Mouse (Mus musculus): ENCODE results near the gene Smim1. TPM values are rescaled to one million over a fixed set of nuclear protein-coding genes. Genes with fewer than 3 reads are reported as not detected.

Gene Smim1
- 87.8 and 114 TPM in 2 replicates for polyA plus RNA-seq (2012; rRNA removed)

DNA sequence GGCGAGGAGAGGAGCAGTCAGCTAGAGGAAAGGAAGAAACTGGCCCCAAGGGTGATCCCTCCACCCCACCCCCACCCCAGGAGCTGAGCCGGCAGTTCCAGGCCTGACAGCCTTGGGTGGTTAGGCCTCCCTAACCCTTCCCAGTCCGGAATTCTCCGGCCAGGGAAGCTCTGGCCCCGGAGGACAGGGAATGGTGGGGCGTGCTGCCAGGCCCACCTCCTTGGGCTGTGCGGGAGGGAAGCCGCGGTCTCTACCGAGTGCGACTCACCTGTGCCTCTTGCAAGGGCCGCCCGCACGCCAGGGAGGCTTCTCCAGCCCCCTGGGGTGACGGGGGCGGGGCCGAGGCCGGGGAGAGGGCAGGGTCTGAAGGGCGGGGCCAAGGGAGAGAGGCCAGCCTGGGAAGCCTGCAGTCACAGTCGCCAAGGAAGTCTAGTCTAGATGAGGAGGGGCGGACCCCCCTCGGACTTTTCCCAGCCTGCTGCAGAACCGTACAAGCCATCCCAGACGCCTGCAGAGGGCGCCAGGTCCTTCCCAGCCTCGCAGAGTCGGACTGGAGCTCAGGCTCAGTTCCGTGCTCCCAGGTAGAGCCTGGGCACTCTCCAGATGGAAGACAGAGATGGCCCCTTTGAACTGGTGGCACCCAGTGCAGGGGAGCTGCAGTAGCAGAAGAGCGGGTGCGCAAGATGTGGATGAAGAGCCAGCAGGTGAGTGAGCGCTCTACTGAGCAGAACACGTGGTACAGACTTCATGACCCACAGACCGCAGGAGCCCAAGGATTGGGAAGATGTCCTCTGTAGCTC lies at the start of gene Smim1:
Smim1 (minus strand) TSS at position 590 of the 800 bp plus-strand sequence.

GRCm38 (mm10) chr4:154042577-154042976 lies 16.5 kb upstream of the Smim1 start, which contains the start of gene Ccdc27:
Ccdc27 (minus strand) TSS chr4:154042677.

DNA sequence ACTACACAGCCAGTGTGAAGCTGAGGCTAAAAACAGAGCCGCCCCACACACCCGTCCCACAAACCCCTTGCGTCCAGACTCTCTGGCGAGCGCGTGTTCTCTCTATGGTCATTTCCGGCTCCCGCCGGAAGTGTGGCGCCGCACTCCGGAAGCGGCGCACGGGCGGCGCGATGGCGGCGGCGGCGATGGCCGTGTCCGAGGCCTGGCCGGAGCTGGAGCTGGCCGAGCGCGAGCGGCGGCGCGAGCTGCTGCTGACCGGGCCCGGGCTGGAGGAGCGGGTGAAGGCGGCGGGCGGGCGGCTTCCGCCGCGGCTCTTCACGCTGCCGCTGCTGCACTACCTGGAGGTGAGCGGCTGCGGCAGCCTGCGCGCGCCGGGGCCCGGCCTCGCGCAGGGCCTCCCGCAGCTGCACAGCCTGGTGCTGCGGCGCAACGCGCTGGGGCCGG lies 14.4 kb downstream of the Smim1 start, which contains the start of gene Lrrc47:
Lrrc47 (plus strand) TSS at position 86 of the 444 bp plus-strand sequence.

DNA sequence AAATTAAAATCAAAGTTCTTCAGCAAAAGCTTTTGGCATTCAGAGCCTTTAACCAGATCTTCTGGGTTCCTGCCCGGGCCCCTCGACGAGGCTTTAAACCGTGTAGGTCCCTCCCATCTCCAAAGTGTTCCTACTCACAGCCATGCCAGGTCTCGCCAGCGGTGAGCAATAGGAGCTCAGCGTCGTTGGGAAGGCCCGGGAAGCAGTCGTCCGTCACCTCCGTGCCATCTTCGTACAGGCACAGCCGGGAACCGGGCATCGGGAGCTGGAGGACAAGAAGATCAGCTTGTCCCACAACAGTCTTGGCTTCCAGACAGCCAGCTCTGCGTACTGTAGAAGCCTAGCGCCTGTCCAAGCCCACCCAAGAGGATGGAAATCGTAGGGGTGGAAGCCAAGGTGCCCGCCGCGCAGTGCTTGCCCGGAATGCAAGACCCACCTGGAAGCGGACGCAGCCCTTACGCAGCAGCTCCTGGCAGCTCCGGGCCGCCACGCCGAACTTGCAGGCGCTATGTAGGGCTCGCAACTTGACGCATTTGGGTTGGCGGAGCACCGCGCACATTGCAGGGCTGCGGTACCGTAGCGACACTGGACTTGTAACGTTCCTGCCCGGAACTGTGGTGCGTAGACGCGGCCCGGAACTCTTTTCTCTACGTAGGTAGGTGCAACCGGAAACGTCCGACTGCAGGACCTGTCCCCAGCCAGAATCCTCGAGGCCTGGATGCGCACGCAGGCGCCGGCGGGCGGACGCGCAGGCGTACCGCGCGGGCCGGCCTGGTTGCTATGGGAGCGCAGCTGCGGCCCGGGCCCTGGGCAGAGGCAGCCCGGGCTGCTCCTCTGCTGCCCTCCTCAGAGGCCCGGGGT lies 51.4 kb downstream of the Smim1 start, which contains the start of the genes Dffb and Cep104:
Dffb (minus strand) TSS at position 696 of the 861 bp plus-strand sequence.
Cep104 (plus strand) TSS at position 764 of the 861 bp plus-strand sequence.

Other genes starting within 250 kb of the Smim1 start
- 23.8 and 26.8 TPM in 2 replicates for gene A430005L14Rik, start 69.0 kb downstream of the Smim1 start, polyA plus RNA-seq (2012; rRNA removed)
- gene Dffb, start 51.1 kb downstream of the Smim1 start, polyA plus RNA-seq (2012; rRNA removed), result 5.6 and 6.1 TPM in 2 replicates
- gene Cep104, start 51.0 kb downstream of the Smim1 start, polyA plus RNA-seq (2012; rRNA removed), result 2.4 and 2.8 TPM in 2 replicates
- gene Lrrc47, start 14.5 kb downstream of the Smim1 start, polyA plus RNA-seq (2012; rRNA removed), result 14.4 and 16.9 TPM in 2 replicates
- gene Ccdc27, start 16.4 kb upstream of the Smim1 start, polyA plus RNA-seq (2012; rRNA removed), result not detected in 2 replicates
- gene Trp73, start 114.0 kb upstream of the Smim1 start, polyA plus RNA-seq (2012; rRNA removed), result 0.01 and 0.05 TPM in 2 replicates
- gene Wrap73, start 116.1 kb upstream of the Smim1 start, polyA plus RNA-seq (2012; rRNA removed), result 11.9 and 13.9 TPM in 2 replicates
- 46.7 and 50.8 TPM in 2 replicates for gene Tprgl, start 134.4 kb upstream of the Smim1 start, polyA plus RNA-seq (2012; rRNA removed)
- 1.6 TPM in 2 replicates for gene Megf6, start 144.5 kb upstream of the Smim1 start, polyA plus RNA-seq (2012; rRNA removed)

Measured in liver, embryonic 18 days (tissue).